Mouse (Mus musculus): ENCODE data around the gene Vps41. TPM values are rescaled to one million over a fixed set of nuclear protein-coding genes. Genes with fewer than 3 reads are reported as not detected.

The Vps41 gene
- polyA plus RNA-seq, 1 experiment from 2014 or later: 111 TPM

- H3K9ac ChIP-seq: no peak overlapping the region
- H3K36me3 ChIP-seq: peaks cover 44% of the 10 kb centered on the region
- H3K4me3 ChIP-seq: no peak overlapping the region
- no peaks in the 10 kb centered on the region for H3K9me3 ChIP-seq
- WGBS: 95% methylated on average over 3 of the region's 3 CpGs
- no peaks in the 10 kb centered on the region for H3K4me1 ChIP-seq (replicated peaks)
- no peak overlapping the region for H3K27ac ChIP-seq
- H3K4me2 ChIP-seq: no peak overlapping the region
- ATAC-seq (ENCODE audit: low FRiP score): no peak
- H3K27me3 ChIP-seq: no peaks in the 10 kb centered on the region
Measured at GRCm38 (mm10) chr13:18847386-18847785, 130.3 kb downstream of the Vps41 start.

GRCm38 (mm10) chr13:18849563-18849962 is 132.5 kb downstream of the Vps41 start:
- Histone ChIP-seq H3K36me3 (peaks cover 45% of the 10 kb centered on the region), H3K9me3 (no peaks in the 10 kb centered on the region), H3K4me2 (no peak overlapping the region), H3K4me1 (replicated peaks) (no peaks in the 10 kb centered on the region), H3K9ac (no peak overlapping the region), H3K4me3 (no peak overlapping the region), H3K27me3 (no peaks in the 10 kb centered on the region), H3K27ac (no peak overlapping the region)
- no peak for ATAC-seq (ENCODE audit: low FRiP score)

GRCm38 (mm10) chr13:18851182-18851581 is 134.1 kb downstream of the Vps41 start:
- no peak for ATAC-seq (ENCODE audit: low FRiP score)
- WGBS: 80% methylated on average over 4 of the region's 4 CpGs
- 0 out of 2 replicates have a peak, but pooled peaks cover 4% of the 10 kb centered on the region for H3K4me1 ChIP-seq (replicated peaks)

GRCm38 (mm10) chr13:18852718-18853117 is 135.6 kb downstream of the Vps41 start:
- Histone ChIP-seq H3K27ac (no peak overlapping the region), H3K36me3 (peaks cover 28% of the 10 kb centered on the region), H3K4me3 (no peak overlapping the region), H3K4me1 (replicated peaks) (0 out of 2 replicates have a peak, but pooled peaks cover 4% of the 10 kb centered on the region), H3K9me3 (no peaks in the 10 kb centered on the region), H3K27me3 (no peaks in the 10 kb centered on the region), H3K9ac (no peak overlapping the region), H3K4me2 (no peak overlapping the region)
- WGBS: 63% methylated on average over 8 of the region's 8 CpGs
- no peak for ATAC-seq (ENCODE audit: low FRiP score)

More at GRCm38 (mm10) chr13:18851182-18851581, 134.1 kb downstream of the Vps41 start:
- peaks cover 36% of the 10 kb centered on the region for H3K36me3 ChIP-seq
- H3K9me3 ChIP-seq: no peaks in the 10 kb centered on the region
- H3K27ac ChIP-seq: no peak overlapping the region
- H3K27me3 ChIP-seq: no peaks in the 10 kb centered on the region
- H3K4me2 ChIP-seq: no peak overlapping the region
- H3K9ac ChIP-seq: no peak overlapping the region
- no peak overlapping the region for H3K4me3 ChIP-seq

- no peaks in the 10 kb centered on the region for H3K27me3 ChIP-seq
- 0 out of 2 replicates have a peak, but pooled peaks cover 4% of the 10 kb centered on the region for H3K4me1 ChIP-seq (replicated peaks)
- no peak overlapping the region for H3K4me3 ChIP-seq
- peaks cover 34% of the 10 kb centered on the region for H3K36me3 ChIP-seq
- peak; percentile 91 for ATAC-seq (ENCODE audit: low FRiP score)
- no peaks in the 10 kb centered on the region for H3K9me3 ChIP-seq
- H3K27ac ChIP-seq: peak overlapping the region; percentile 30; the same call in 1 of the 2 replicates
- H3K4me2 ChIP-seq: no peak overlapping the region
- 36% methylated on average over 8 of the region's 8 CpGs for WGBS
- H3K9ac ChIP-seq: no peak overlapping the region
Measured at GRCm38 (mm10) chr13:18856026-18856802, 139.1 kb downstream of the Vps41 start.

DNA sequence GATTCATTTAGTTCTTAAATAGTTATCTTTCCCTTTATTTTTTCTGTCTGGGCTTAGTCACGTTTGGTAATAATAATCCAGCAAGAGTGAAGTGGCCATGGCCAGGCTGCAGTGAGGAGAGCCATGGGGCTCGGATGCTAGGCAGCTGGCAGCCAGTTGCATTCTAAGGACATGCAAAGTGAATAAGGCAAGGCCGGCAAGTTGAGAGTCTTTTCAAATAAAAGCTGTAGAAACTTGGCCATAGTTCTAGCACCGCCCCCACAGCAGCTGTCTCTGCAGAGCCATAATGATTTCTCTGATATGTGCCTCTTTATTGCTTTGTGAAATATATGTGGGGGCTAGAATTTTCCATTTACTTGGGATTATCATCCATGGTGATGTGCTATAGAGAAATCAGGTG is 141.1 kb downstream of the Vps41 start:
- ATAC-seq (ENCODE audit: low FRiP score): no peak

GRCm38 (mm10) chr13:18859389-18859788 is 142.3 kb downstream of the Vps41 start:
- no peak overlapping the region for H3K4me2 ChIP-seq
- H3K4me1 ChIP-seq (replicated peaks): 0 out of 2 replicates have a peak, but pooled peaks cover 4% of the 10 kb centered on the region
- no peak overlapping the region for H3K9ac ChIP-seq
- peaks cover 49% of the 10 kb centered on the region for H3K36me3 ChIP-seq
- no peak for ATAC-seq (ENCODE audit: low FRiP score)
- 92% methylated on average over 3 of the region's 3 CpGs for WGBS
- H3K27ac ChIP-seq: no peak overlapping the region
- no peak overlapping the region for H3K4me3 ChIP-seq
- no peaks in the 10 kb centered on the region for H3K27me3 ChIP-seq
- no peaks in the 10 kb centered on the region for H3K9me3 ChIP-seq

More for the DNA sequence above, 141.1 kb downstream of the Vps41 start:
- H3K9me3 ChIP-seq: no peaks in the 10 kb centered on the region
- H3K27me3 ChIP-seq: no peaks in the 10 kb centered on the region
- H3K4me2 ChIP-seq: no peak overlapping the region
- H3K36me3 ChIP-seq: peaks cover 42% of the 10 kb centered on the region
- 0 out of 2 replicates have a peak, but pooled peaks cover 4% of the 10 kb centered on the region for H3K4me1 ChIP-seq (replicated peaks)
- 75% methylated on average over 4 of the region's 4 CpGs for WGBS
- no peak overlapping the region for H3K4me3 ChIP-seq
- H3K9ac ChIP-seq: no peak overlapping the region
- no peak overlapping the region for H3K27ac ChIP-seq

DNA sequence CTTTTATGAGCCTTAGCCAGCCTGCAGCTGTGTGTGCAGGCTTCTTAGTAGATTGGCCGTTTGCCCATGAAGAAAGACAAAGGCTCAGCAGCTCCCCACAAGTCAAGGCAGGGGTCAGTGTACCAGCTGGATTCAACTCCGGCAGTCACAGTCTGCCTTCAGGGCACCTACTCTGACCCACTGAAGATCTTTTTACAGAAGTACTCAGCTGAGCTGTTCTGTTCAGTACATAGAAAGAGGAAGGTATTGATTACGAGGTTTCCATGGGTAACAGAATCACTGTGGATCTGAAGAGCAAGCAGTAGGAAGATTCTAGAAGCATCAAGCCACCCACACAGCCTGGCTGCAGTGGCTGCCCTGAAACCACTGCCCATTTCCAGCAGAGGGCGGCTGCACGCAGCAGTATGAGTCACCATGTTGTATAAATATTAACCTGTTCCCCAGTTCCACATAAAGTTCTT is 151.0 kb downstream of the Vps41 start:
- no peak overlapping the region for H3K4me3 ChIP-seq
- no peaks in the 10 kb centered on the region for H3K9me3 ChIP-seq
- H3K27me3 ChIP-seq: no peaks in the 10 kb centered on the region
- H3K4me2 ChIP-seq: no peak overlapping the region
- peaks cover 30% of the 10 kb centered on the region for H3K36me3 ChIP-seq
- H3K4me1 ChIP-seq (replicated peaks): peaks cover 13% of the 10 kb centered on the region
- peak overlapping the region; percentile 13; the same call in 1 of the 2 replicates for H3K27ac ChIP-seq
- no peak overlapping the region for H3K9ac ChIP-seq
- 44% methylated on average over 5 of the region's 5 CpGs for WGBS
- ATAC-seq (ENCODE audit: low FRiP score): peak; percentile 79

DNA sequence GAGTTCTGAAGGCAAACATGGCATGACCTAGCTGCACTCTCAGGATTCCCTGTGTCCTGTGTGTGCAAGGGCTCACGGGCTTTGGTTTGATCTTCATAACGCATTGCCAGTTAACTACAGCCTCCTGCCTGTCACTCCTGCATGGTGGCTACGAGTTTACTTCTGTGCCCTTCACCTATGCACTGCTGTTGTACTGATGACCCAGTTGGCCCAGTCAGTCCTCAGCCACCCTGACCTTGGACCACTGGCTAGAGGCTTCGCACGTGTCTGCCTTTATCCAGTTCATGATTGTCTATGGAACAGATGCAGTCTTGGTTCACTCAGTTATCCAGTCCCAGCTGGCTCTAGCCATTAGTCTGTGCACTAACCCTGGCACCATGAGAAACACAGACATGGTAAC is 151.7 kb downstream of the Vps41 start:
- peak; percentile 10; the same call in 1 of the 2 replicates for ATAC-seq (ENCODE audit: low FRiP score)
- Histone ChIP-seq H3K9ac (no peak overlapping the region), H3K27me3 (no peaks in the 10 kb centered on the region), H3K27ac (no peak overlapping the region), H3K4me1 (replicated peaks) (peaks cover 13% of the 10 kb centered on the region), H3K36me3 (peaks cover 22% of the 10 kb centered on the region), H3K4me2 (no peak overlapping the region), H3K4me3 (no peak overlapping the region), H3K9me3 (no peaks in the 10 kb centered on the region)
- WGBS: 85% methylated on average over 5 of the region's 5 CpGs

GRCm38 (mm10) chr13:18875321-18875720 is 158.2 kb downstream of the Vps41 start:
- no peaks in the 10 kb centered on the region for H3K27me3 ChIP-seq
- H3K27ac ChIP-seq: no peak overlapping the region
- H3K36me3 ChIP-seq: no peaks in the 10 kb centered on the region
- H3K9me3 ChIP-seq: no peaks in the 10 kb centered on the region
- no peaks in the 10 kb centered on the region for H3K4me1 ChIP-seq (replicated peaks)
- H3K9ac ChIP-seq: no peak overlapping the region
- H3K4me2 ChIP-seq: no peak overlapping the region
- ATAC-seq (ENCODE audit: low FRiP score): no peak
- H3K4me3 ChIP-seq: no peak overlapping the region
- 63% methylated on average over 7 of the region's 7 CpGs for WGBS

GRCm38 (mm10) chr13:18892910-18893309 is 175.8 kb downstream of the Vps41 start:
- no peak overlapping the region for H3K4me3 ChIP-seq
- H3K27ac ChIP-seq: no peak overlapping the region
- peak; percentile 59; the same call in 1 of the 2 replicates for ATAC-seq (ENCODE audit: low FRiP score)
- WGBS: 74% methylated on average over 9 of the region's 9 CpGs
- no peaks in the 10 kb centered on the region for H3K4me1 ChIP-seq (replicated peaks)
- no peak overlapping the region for H3K4me2 ChIP-seq
- H3K27me3 ChIP-seq: no peaks in the 10 kb centered on the region
- no peaks in the 10 kb centered on the region for H3K9me3 ChIP-seq
- no peaks in the 10 kb centered on the region for H3K36me3 ChIP-seq
- no peak overlapping the region for H3K9ac ChIP-seq

DNA sequence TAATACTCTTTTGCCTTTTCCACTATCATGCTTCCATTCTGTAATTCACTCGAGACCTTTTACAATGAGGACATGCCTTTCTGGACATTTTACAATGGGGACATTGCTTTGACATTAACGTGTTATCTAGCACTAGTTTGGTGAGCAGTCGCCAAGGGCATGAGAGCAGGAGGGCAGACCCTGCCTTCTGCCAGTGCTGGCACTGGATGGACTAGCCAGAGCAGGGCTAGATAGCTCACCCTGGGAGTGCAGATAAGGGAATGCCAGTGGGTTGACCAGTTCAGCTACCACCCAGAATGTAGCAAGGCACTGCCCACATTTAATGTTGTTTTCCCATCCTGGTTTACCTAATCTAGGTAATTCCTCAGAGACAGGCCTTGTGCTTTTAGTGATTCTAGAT is 179.7 kb downstream of the Vps41 start:
- Histone ChIP-seq H3K4me2 (no peak overlapping the region), H3K36me3 (no peaks in the 10 kb centered on the region), H3K9me3 (no peaks in the 10 kb centered on the region), H3K4me3 (no peak overlapping the region), H3K4me1 (replicated peaks) (no peaks in the 10 kb centered on the region), H3K27me3 (no peaks in the 10 kb centered on the region), H3K27ac (no peak overlapping the region), H3K9ac (no peak overlapping the region)
- ATAC-seq (ENCODE audit: low FRiP score): no peak
- WGBS: 93% methylated on average over 3 of the region's 3 CpGs

GRCm38 (mm10) chr13:18903623-18904022 is 186.5 kb downstream of the Vps41 start:
- WGBS: 92% methylated on average over 6 of the region's 6 CpGs
- Histone ChIP-seq H3K27ac (no peak overlapping the region), H3K4me2 (no peak overlapping the region), H3K4me3 (no peak overlapping the region), H3K9me3 (no peaks in the 10 kb centered on the region), H3K4me1 (replicated peaks) (no peaks in the 10 kb centered on the region), H3K9ac (no peak overlapping the region), H3K27me3 (no peaks in the 10 kb centered on the region), H3K36me3 (no peaks in the 10 kb centered on the region)
- ATAC-seq (ENCODE audit: low FRiP score): no peak

Data from hindbrain, embryonic 13.5 days (tissue).